Mouse (Mus musculus): Measurements from ENCODE around the gene F3. TPM values are rescaled to one million over a fixed set of nuclear protein-coding genes. Genes with fewer than 3 reads are reported as not detected.
A peak's percentile ranks its signal among the peaks of the same experiment; 100 is the strongest.

The F3 gene
- 56.6 and 66.9 TPM in 2 replicates for polyA plus RNA-seq (2012; rRNA removed)

DNA sequence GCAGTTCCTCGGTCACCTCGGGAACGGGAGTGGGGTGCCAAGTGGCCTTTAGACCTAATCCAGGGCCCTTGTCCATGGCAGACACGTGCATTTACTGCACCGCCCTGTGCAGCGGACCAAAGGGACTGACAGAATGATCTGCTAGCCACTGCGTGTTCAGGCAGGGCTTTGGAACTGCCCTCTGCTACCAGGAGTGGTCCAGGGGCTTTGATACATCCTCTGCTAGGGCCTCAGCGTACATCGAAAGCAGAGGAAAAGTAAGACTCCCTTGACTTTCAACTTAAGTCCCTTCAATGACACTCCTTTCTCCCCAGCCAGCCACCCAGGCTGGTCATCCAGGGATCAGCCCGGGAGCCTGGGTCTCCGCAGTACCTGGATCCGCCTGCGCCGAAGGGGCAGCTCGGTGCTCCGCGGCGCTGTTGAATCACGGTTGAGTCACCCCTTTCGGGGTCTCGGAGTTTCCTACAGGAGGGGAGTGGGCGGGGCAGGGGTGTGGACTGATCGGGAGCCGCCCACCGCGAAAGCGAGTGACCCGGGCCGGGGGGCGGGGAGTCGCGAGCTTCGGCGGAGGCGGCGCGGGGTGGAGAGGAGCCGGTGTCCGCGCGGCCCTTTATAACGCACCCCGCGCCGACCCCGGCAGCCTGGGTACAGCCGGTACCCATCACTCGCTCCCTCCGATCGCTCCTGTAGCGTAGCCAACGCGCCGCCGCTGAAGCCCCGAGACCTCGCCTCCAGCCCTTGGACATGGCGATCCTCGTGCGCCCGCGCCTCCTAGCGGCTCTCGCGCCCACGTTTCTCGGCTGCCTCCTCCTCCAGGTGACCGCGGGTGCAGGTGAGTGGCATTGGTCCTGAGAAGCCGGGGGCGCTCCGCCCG lies at the start of gene F3:
Gene F3, plus strand, starts transcription at position 567 of the 874 bp plus-strand sequence.
- peak within 1 kb of the TSS; percentile 46 for H3K4me3 ChIP-seq (replicated peaks; ENCODE audit: insufficient read depth, low read depth, low read length)
- no peaks in the 10 kb centered on the region for H3K4me1 ChIP-seq (ENCODE audit: control insufficient read depth, insufficient read depth, low read length)
- 1% methylated on average over 69 of the region's 73 CpGs for WGBS
- TF ChIP-seq POLR2A (IDR thresholded peaks at IDR 0.05; ENCODE audit: borderline replicate concordance, insufficient read depth, low read length) (no peak), CTCF (IDR thresholded peaks at IDR 0.05; ENCODE audit: borderline replicate concordance, insufficient read depth, low read depth, low read length) (peak; percentile 59)
- DNase-seq = peak; percentile 79 to 83
- H3K27me3 ChIP-seq (ENCODE audit: control insufficient read depth, insufficient read depth, low read length) = no peaks in the 10 kb centered on the region
- H3K27ac ChIP-seq (ENCODE audit: insufficient read depth, low read length) = no peak within 1 kb of the TSS; the same call in 1 of the 2 replicates

DNA sequence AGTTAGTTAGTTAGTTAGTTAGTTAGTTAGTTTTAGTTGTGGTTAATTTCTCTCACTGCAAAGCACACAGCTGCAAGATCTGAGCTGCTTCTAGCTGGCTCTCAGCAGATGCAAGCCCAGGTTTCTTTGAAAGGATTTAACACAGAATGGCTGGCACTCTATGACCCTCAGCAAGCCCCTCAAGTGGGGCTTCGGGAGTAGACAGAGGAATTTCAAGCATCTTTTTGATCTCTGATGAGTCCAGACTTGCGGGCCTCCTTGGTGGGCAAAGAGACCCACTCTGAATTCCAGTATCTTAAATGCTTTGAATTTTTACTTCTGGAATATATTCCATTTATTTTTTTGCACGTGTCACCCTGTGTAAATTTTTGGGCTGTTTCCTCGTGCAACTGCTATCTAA lies 44.4 kb upstream of the F3 start:
- no peak for TF ChIP-seq POLR2A (IDR thresholded peaks at IDR 0.05; ENCODE audit: borderline replicate concordance, insufficient read depth, low read length)
- TF ChIP-seq CTCF (IDR thresholded peaks at IDR 0.05; ENCODE audit: borderline replicate concordance, insufficient read depth, low read depth, low read length) = no peak
- Histone ChIP-seq H3K4me3 (replicated peaks; ENCODE audit: insufficient read depth, low read depth, low read length) (no peak overlapping the region), H3K4me1 (ENCODE audit: control insufficient read depth, insufficient read depth, low read length) (no peaks in the 10 kb centered on the region), H3K27me3 (ENCODE audit: control insufficient read depth, insufficient read depth, low read length) (no peaks in the 10 kb centered on the region), H3K27ac (ENCODE audit: insufficient read depth, low read length) (no peak overlapping the region)
- DNase-seq = no peak
- 50% methylated on average over 4 of the region's 4 CpGs for WGBS

DNA sequence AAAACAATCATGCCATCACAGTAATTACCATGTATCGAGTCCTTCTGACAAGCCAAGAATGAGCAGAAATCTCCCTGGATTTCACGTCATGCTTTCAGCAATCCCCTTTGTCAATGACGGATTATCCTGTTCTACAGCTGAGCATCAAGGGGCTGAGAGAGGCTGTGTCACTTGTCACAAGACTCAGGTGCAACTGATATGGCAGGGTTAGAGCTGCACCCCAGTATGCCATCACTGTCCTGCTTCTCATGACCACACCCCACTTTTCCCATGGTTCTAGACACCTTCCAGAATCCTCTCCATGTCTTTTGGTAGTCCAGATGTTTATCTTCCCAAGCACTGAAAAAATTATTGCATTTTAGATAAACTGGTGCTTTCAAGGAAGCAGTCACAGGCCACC lies 43.9 kb upstream of the F3 start:
- Histone ChIP-seq H3K4me3 (replicated peaks; ENCODE audit: insufficient read depth, low read depth, low read length) (no peak overlapping the region), H3K27ac (ENCODE audit: insufficient read depth, low read length) (no peak overlapping the region), H3K27me3 (ENCODE audit: control insufficient read depth, insufficient read depth, low read length) (no peaks in the 10 kb centered on the region), H3K4me1 (ENCODE audit: control insufficient read depth, insufficient read depth, low read length) (no peaks in the 10 kb centered on the region)
- no peak for DNase-seq
- no peak for TF ChIP-seq CTCF (IDR thresholded peaks at IDR 0.05; ENCODE audit: borderline replicate concordance, insufficient read depth, low read depth, low read length)
- no peak for TF ChIP-seq POLR2A (IDR thresholded peaks at IDR 0.05; ENCODE audit: borderline replicate concordance, insufficient read depth, low read length)
- WGBS = 60% methylated on average over 3 of the region's 3 CpGs

DNA sequence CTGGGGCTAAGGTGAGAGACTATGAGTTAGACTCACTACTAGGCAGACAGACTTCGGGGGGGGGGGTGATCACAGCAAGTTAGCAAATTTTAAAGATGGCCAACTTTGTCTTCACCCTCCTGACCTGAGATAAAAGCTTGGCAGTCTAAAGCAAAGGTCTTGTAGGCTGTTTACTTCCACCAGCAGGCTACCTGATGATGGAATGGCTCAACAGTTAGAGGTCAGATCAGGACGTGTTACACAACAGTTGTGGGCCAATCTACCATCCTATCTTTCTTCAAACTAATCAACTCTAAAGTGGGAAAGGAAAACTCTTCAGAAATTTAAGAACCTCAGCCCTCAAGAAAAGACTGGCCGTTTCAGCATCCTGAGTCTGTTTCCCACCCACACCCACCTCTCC lies 43.1 kb upstream of the F3 start:
- no peak for TF ChIP-seq CTCF (IDR thresholded peaks at IDR 0.05; ENCODE audit: borderline replicate concordance, insufficient read depth, low read depth, low read length)
- TF ChIP-seq POLR2A (IDR thresholded peaks at IDR 0.05; ENCODE audit: borderline replicate concordance, insufficient read depth, low read length) = no peak
- Histone ChIP-seq H3K4me3 (replicated peaks; ENCODE audit: insufficient read depth, low read depth, low read length) (no peak overlapping the region), H3K4me1 (ENCODE audit: control insufficient read depth, insufficient read depth, low read length) (no peaks in the 10 kb centered on the region), H3K27me3 (ENCODE audit: control insufficient read depth, insufficient read depth, low read length) (no peaks in the 10 kb centered on the region), H3K27ac (ENCODE audit: insufficient read depth, low read length) (no peak overlapping the region)
- no peak for DNase-seq
- WGBS = 80% methylated on average over 3 of the region's 3 CpGs

- no peak for DNase-seq
- Histone ChIP-seq H3K4me3 (replicated peaks; ENCODE audit: insufficient read depth, low read depth, low read length) (no peak overlapping the region), H3K27me3 (ENCODE audit: control insufficient read depth, insufficient read depth, low read length) (no peaks in the 10 kb centered on the region), H3K4me1 (ENCODE audit: control insufficient read depth, insufficient read depth, low read length) (no peaks in the 10 kb centered on the region), H3K27ac (ENCODE audit: insufficient read depth, low read length) (no peak overlapping the region)
- 82% methylated on average over 10 of the region's 10 CpGs for WGBS
- no peak for TF ChIP-seq POLR2A (IDR thresholded peaks at IDR 0.05; ENCODE audit: borderline replicate concordance, insufficient read depth, low read length)
- TF ChIP-seq CTCF (IDR thresholded peaks at IDR 0.05; ENCODE audit: borderline replicate concordance, insufficient read depth, low read depth, low read length) = no peak
Measured at GRCm38 (mm10) chr3:121682439-121683411, 40.6 kb upstream of the F3 start.

DNA sequence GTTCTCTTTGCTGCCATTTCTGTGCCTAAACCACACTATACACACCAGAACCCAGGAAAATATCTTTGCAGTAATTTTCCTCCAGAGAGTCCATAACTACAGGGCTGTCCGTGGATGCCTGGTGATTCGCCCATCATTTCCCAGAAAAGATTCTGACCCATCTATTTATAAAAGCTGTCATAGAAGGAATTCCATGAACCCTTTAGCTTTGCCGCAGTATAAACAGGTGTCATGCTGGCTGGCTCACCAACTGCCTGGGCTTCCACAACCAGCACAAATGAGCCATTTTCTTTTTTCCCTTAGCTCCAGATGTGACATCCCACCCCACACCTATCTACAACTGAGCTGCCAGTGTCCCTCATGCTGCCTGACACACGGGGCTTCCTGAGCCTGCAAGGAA lies 38.8 kb upstream of the F3 start:
- DNase-seq = no peak
- no peaks in the 10 kb centered on the region for H3K4me1 ChIP-seq (ENCODE audit: control insufficient read depth, insufficient read depth, low read length)
- no peaks in the 10 kb centered on the region for H3K27me3 ChIP-seq (ENCODE audit: control insufficient read depth, insufficient read depth, low read length)
- H3K4me3 ChIP-seq (replicated peaks; ENCODE audit: insufficient read depth, low read depth, low read length) = no peak overlapping the region
- H3K27ac ChIP-seq (ENCODE audit: insufficient read depth, low read length) = no peak overlapping the region
- WGBS = 78% methylated on average over 4 of the region's 4 CpGs
- TF ChIP-seq CTCF (IDR thresholded peaks at IDR 0.05; ENCODE audit: borderline replicate concordance, insufficient read depth, low read depth, low read length) (no peak), POLR2A (IDR thresholded peaks at IDR 0.05; ENCODE audit: borderline replicate concordance, insufficient read depth, low read length) (no peak)

DNA sequence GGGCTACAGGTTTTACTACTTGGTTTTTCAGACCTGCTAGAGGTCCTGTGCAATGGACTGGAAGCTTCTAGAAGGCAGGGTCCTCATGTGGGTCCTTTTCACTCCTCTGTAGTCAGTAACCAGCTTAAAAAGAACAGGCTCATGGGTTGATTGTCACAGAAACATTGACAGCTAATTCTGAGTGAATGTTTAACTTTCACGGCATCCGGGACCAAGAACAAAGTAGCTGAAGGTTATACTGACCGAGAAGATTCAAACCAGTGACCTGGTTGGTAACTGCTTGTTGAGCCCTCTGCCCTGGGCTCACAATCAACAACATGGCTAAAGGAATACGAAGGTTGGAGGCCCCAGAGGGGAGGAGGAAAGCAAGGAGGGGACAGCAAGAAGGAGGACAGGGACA lies 38.4 kb upstream of the F3 start:
- TF ChIP-seq POLR2A (IDR thresholded peaks at IDR 0.05; ENCODE audit: borderline replicate concordance, insufficient read depth, low read length) (no peak), CTCF (IDR thresholded peaks at IDR 0.05; ENCODE audit: borderline replicate concordance, insufficient read depth, low read depth, low read length) (no peak)
- H3K27me3 ChIP-seq (ENCODE audit: control insufficient read depth, insufficient read depth, low read length) = no peaks in the 10 kb centered on the region
- no peak overlapping the region for H3K4me3 ChIP-seq (replicated peaks; ENCODE audit: insufficient read depth, low read depth, low read length)
- H3K27ac ChIP-seq (ENCODE audit: insufficient read depth, low read length) = no peak overlapping the region
- 88% methylated on average over 4 of the region's 4 CpGs for WGBS
- DNase-seq = no peak
- H3K4me1 ChIP-seq (ENCODE audit: control insufficient read depth, insufficient read depth, low read length) = no peaks in the 10 kb centered on the region

All from cerebellum, adult 2 months (tissue).